Mouse (Mus musculus) limb, embryonic 14.5 days (tissue): ENCODE data around the gene Lsm2. TPM values are rescaled to one million over a fixed set of nuclear protein-coding genes. Genes with fewer than 3 reads are reported as not detected.

Experiments used
- ATAC-seq: fragments of 200-750 bp; cut with Nextera tagmentation; 2 replicates; pipeline ENCODE4 v1.8.0; 2017; ENCODE audit warnings: low read depth, moderate number of reproducible peaks, moderate TSS enrichment; ENCODE audit not compliant: low FRiP score
- DNase-seq: peaks from one replicate; pipeline ENCODE4 v3.0.0-alpha.2; 2015; ENCODE audit warnings: low spot score
- H3K27ac ChIP-seq: fragments of 300-500 bp; sonication (generic); replicated peaks from 2 replicates; pipeline ENCODE4 v1.5.1; 2014; ENCODE audit warnings: low read depth, mild to moderate bottlenecking, low read length, moderate library complexity, mixed read lengths
- H3K27me3 ChIP-seq: fragments of 300-500 bp; sonication (generic); 2 replicates; pipeline ENCODE4 v1.6.1; 2014; ENCODE audit warnings: low read length, mixed read lengths; ENCODE audit not compliant: control insufficient read depth, insufficient read depth
- H3K36me3 ChIP-seq: fragments of 300-500 bp; sonication (generic); 2 replicates; pipeline ENCODE4 v1.6.1; 2014; ENCODE audit warnings: mild to moderate bottlenecking, low read length, moderate library complexity, mixed read lengths; ENCODE audit not compliant: control insufficient read depth, insufficient read depth
- H3K4me1 ChIP-seq: fragments of 300-500 bp; sonication (generic); 2 replicates; pipeline ENCODE4 v1.6.1; 2014; ENCODE audit warnings: antibody characterized with exemption, low read length, mixed read lengths; ENCODE audit not compliant: control insufficient read depth, insufficient read depth
- H3K4me2 ChIP-seq: fragments of 300-500 bp; sonication (generic); replicated peaks from 2 replicates; pipeline ENCODE4 v1.6.1; 2014; ENCODE audit warnings: low read depth, mild to moderate bottlenecking, low read length, moderate library complexity; ENCODE audit not compliant: severe bottlenecking
- H3K4me3 ChIP-seq: fragments of 300-500 bp; sonication (generic); replicated peaks from 2 replicates; pipeline ENCODE4 v1.5.1; 2014; ENCODE audit warnings: low read length
- H3K9ac ChIP-seq: fragments of 300-500 bp; sonication (generic); 2 replicates; pipeline ENCODE4 v1.6.1; 2014; ENCODE audit warnings: mild to moderate bottlenecking, low read depth, low read length, moderate library complexity; ENCODE audit not compliant: severe bottlenecking
- H3K9me3 ChIP-seq: fragments of 300-500 bp; sonication (generic); 2 replicates; pipeline ENCODE4 v1.6.1; 2016; ENCODE audit warnings: low read length; ENCODE audit not compliant: control insufficient read depth
- POLR2A ChIP-seq: fragments of 200-500 bp; IDR thresholded peaks from 2 replicates; pipeline ENCODE4 v1.8.0; 2012; ENCODE audit warnings: inconsistent platforms, mild to moderate bottlenecking, moderate library complexity, borderline replicate concordance; ENCODE audit not compliant: insufficient read depth, insufficient read length; ENCODE audit errors: extremely low read depth
- WGBS: fragments of 180-500 bp; shearing (Covaris S2); extraction: QIAGEN DNeasy Blood & Tissue Kit; methylation state at CpG from one replicate; pipeline ENCODE4 v1.1.7; 2014; 5-methylcytosine and 5-hydroxymethylcytosine counted together
- polyA plus RNA-seq, 2 experiments: library from polyadenylated mRNA; depleted of rRNA in 1 of 2; stranded (reverse) in 1 of 2; unstranded in 1 of 2; fragments of >200 nt; fragmentation: Nextera tagmentation in 1 of 2; extraction: Ambion mirVana in 1 of 2; gene quantifications; 2 replicates each; pipeline versions ENCODE4 v1.2.1 to v1.2.3; 2012 to 2014

Gene Lsm2
- 186 and 233 TPM in 2 replicates for polyA plus RNA-seq (2012; rRNA removed)
- 170 and 178 TPM in 2 replicates for polyA plus RNA-seq (2014; fragmentation: Nextera tagmentation; extraction: Ambion mirVana)

- peaks cover 8% of the 10 kb centered on the region for H3K4me1 ChIP-seq
- H3K27me3 ChIP-seq: no peaks in the 10 kb centered on the region
- peak within 1 kb of the TSS; percentile 86 for H3K4me3 ChIP-seq
- H3K9ac ChIP-seq: peak within 1 kb of the TSS; percentile 91
- DNase-seq: peak; percentile 94
- H3K27ac ChIP-seq: peak within 1 kb of the TSS; percentile 98
- WGBS: under 1% methylated on average over 58 of the region's 58 CpGs
- ATAC-seq: peak; percentile 96
- TF ChIP-seq POLR2A: peak; percentile 25; the same call in 1 of the 2 replicates
- H3K36me3 ChIP-seq: peaks cover 20% of the 10 kb centered on the region
- H3K4me2 ChIP-seq: peak within 1 kb of the TSS; percentile 66
- H3K9me3 ChIP-seq: no peaks in the 10 kb centered on the region
These were observed at the start of gene Lsm2 for GRCm38 (mm10) chr17:34981690-34982180. Gene Lsm2, plus strand, starts transcription at chr17:34981862.

GRCm38 (mm10) chr17:34932287-34932686 lies 49.4 kb upstream of the Lsm2 start:
- H3K9ac ChIP-seq: peak overlapping the region; percentile 65; the same call in 1 of the 2 replicates
- ATAC-seq: no peak
- peak overlapping the region; percentile 68 for H3K4me3 ChIP-seq
- TF ChIP-seq POLR2A: no peak
- no peaks in the 10 kb centered on the region for H3K9me3 ChIP-seq
- H3K27me3 ChIP-seq: no peaks in the 10 kb centered on the region
- no peak overlapping the region for H3K27ac ChIP-seq
- peaks cover 12% of the 10 kb centered on the region for H3K36me3 ChIP-seq
- 92% methylated on average over 8 of the region's 8 CpGs for whole genome bisulfite sequencing
- H3K4me2 ChIP-seq: peak overlapping the region; percentile 96
- H3K4me1 ChIP-seq: peaks cover 5% of the 10 kb centered on the region
- DNase-seq: no peak

GRCm38 (mm10) chr17:34934031-34934430 lies 47.6 kb upstream of the Lsm2 start:
- H3K9ac ChIP-seq: no peak overlapping the region
- WGBS: 80% methylated on average over 23 of the region's 24 CpGs
- H3K4me2 ChIP-seq: no peak overlapping the region
- DNase-seq (no peak), ATAC-seq (no peak)
- peaks cover 12% of the 10 kb centered on the region for H3K36me3 ChIP-seq
- no peak for TF ChIP-seq POLR2A
- no peak overlapping the region for H3K27ac ChIP-seq
- H3K9me3 ChIP-seq: no peaks in the 10 kb centered on the region
- H3K4me3 ChIP-seq: no peak overlapping the region
- H3K27me3 ChIP-seq: no peaks in the 10 kb centered on the region
- peaks cover 5% of the 10 kb centered on the region for H3K4me1 ChIP-seq

GRCm38 (mm10) chr17:34934830-34935229 lies 46.8 kb upstream of the Lsm2 start:
- Histone ChIP-seq H3K4me1 (peaks cover 5% of the 10 kb centered on the region), H3K4me2 (no peak overlapping the region), H3K27me3 (no peaks in the 10 kb centered on the region), H3K36me3 (peaks cover 12% of the 10 kb centered on the region), H3K27ac (no peak overlapping the region), H3K9me3 (no peaks in the 10 kb centered on the region), H3K9ac (no peak overlapping the region), H3K4me3 (no peak overlapping the region)
- 54% methylated on average over 8 of the region's 8 CpGs for WGBS
- ATAC-seq (no peak), DNase-seq (no peak)
- no peak for TF ChIP-seq POLR2A

- Histone ChIP-seq H3K9ac (no peak overlapping the region), H3K4me1 (peaks cover 5% of the 10 kb centered on the region), H3K27me3 (no peaks in the 10 kb centered on the region), H3K36me3 (peaks cover 12% of the 10 kb centered on the region), H3K4me3 (no peak overlapping the region), H3K27ac (no peak overlapping the region), H3K4me2 (no peak overlapping the region), H3K9me3 (no peaks in the 10 kb centered on the region)
- no peak for TF ChIP-seq POLR2A
- 83% methylated on average over 6 of the region's 6 CpGs for WGBS
- ATAC-seq: no peak
- DNase-seq: no peak
These were observed 43.6 kb upstream of the Lsm2 start for GRCm38 (mm10) chr17:34937960-34938505.
